Mouse (Mus musculus) brain, embryonic 14.5 days (tissue): ENCODE data around the gene Rhobtb1.

ENCODE experiments used
- CTCF ChIP-seq: fragments of 200-500 bp; IDR thresholded peaks from 2 replicates; pipeline ENCODE4 v1.5.1; 2012; ENCODE audit warnings: inconsistent platforms, mild to moderate bottlenecking, moderate library complexity, borderline replicate concordance; ENCODE audit not compliant: insufficient read depth, insufficient read length; ENCODE audit errors: extremely low read depth
- POLR2A ChIP-seq: fragments of 200-500 bp; IDR thresholded peaks from 2 replicates; pipeline ENCODE4 v1.6.1; 2012; ENCODE audit warnings: mild to moderate bottlenecking, inconsistent platforms, borderline replicate concordance; ENCODE audit not compliant: poor library complexity, insufficient read depth, insufficient read length, severe bottlenecking; ENCODE audit errors: extremely low read depth

DNA sequence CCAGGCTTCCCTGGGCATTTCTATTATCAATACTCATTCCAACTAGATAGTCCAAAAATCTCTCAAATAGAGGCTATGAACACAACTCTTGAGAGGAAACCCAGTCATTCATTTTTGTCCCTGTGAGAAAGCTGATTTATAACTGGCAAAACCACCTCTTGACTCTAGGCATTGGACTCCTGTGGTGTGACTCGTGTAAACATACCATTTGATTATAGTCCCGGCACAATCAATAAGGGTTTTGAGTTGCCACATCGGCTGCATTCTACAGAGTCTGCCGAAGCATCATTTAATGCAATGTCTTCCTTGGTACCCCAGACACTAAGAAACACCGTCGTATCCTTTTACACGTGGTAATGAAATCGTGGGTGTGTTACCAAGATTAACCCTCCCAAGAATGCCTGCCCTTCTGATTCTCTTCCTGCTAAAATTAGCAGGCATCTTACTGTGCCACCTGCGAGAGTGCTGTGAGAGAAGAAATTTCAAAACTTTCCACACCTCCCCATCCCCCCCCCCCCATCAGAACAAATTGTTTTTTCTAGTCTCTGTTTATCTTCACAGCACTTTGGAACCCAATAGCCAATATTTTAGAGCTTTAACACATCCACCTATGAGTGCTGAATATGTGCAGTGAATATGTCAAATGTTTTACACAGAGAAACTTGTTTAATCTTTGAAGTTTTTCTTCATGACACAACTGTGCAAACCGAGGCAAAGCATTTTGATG is 39.4 kb downstream of the Rhobtb1 start:
- TF ChIP-seq CTCF: no peak
- TF ChIP-seq POLR2A: no peak
